Mouse (Mus musculus) ES-Bruce4 (cell line): ENCODE measurements around the gene Atxn7l1.

ENCODE experiments used
- CTCF ChIP-seq: IDR thresholded peaks from one replicate; pipeline ENCODE4 v1.8.1; 2011; ENCODE audit warnings: low read depth, low read length
- EP300 ChIP-seq: IDR thresholded peaks from 2 replicates; pipeline ENCODE4 v1.6.1; 2011; ENCODE audit warnings: low read depth, low read length; ENCODE audit not compliant: insufficient read depth
- POLR2A ChIP-seq: IDR thresholded peaks from one replicate; pipeline ENCODE4 v1.8.1; 2011; ENCODE audit warnings: low read length; ENCODE audit not compliant: insufficient read depth

DNA sequence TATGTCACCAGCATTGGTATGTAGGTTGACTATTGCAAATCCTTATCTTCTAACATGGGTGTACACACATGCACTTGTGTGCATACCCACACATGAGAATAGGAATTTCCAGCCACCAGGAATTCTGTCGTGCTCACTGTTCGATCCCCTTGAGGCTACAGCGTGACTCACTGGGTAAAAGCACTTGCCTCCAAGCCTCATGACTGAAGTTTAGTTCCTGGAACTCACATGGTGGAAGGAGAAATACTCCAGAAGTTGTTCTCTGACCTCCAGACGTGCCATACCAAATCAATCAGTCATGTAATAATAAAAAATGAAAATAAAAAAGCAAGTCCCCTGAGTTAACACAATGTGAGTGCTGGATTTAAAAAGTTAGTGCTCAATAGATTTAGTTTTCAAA is 87.8 kb downstream of the Atxn7l1 start:
- no peak for TF ChIP-seq CTCF
- TF ChIP-seq POLR2A = no peak
- no peak for TF ChIP-seq EP300
